Mouse (Mus musculus): Measurements from ENCODE around the gene Oaz3. TPM values are rescaled to one million over a fixed set of nuclear protein-coding genes. Genes with fewer than 3 reads are reported as not detected.

Gene Oaz3
- total RNA-seq (2012; rRNA removed), result 0.59 and 0.89 TPM in 2 replicates
- polyA plus RNA-seq (2012; ENCODE audit: insufficient read depth in 1 of 2, insufficient read length in 2 of 2, low read depth in 1 of 2, low replicate concordance in 2 of 2, missing spikeins in 1 of 2), result under 1 TPM in 1 of 2 experiments, not detected in 1; 0.91 TPM

GRCm38 (mm10) chr3:94443597-94443964 is at the start of gene Oaz3:
Gene Oaz3, minus strand, starts transcription at chr3:94443915.
- 0 out of 2 replicates have a peak, but pooled peaks have one; percentile 6 for TF ChIP-seq MYC (IDR thresholded peaks at IDR 0.05; ENCODE audit: low read depth, low read length)
- TF ChIP-seq CHD1 (IDR thresholded peaks at IDR 0.05; ENCODE audit: low read depth, low read length), result no peak
- TF ChIP-seq SMC3 (IDR thresholded peaks at IDR 0.05; ENCODE audit: low read depth, low read length), result no peak
- no peak for TF ChIP-seq ZC3H11A (IDR thresholded peaks at IDR 0.05; ENCODE audit: low read depth, low read length)
- no peak for TF ChIP-seq POLR2AphosphoS2 (IDR thresholded peaks at IDR 0.05; ENCODE audit: low read length)
- no peak for TF ChIP-seq ZKSCAN1 (IDR thresholded peaks at IDR 0.05; ENCODE audit: low read depth, low read length)
- no peak for TF ChIP-seq MYB (IDR thresholded peaks at IDR 0.05; ENCODE audit: low read depth, low read length)
- TF ChIP-seq CTCF (IDR thresholded peaks at IDR 0.05 in 2 of 3, conservative IDR thresholded peaks at IDR 0.05 in 1 of 3; ENCODE audit: control insufficient read depth in 1 of 3, insufficient read depth in 1 of 3, low read depth in 2 of 3, low read length in 3 of 3, poor library complexity in 1 of 3, severe bottlenecking in 1 of 3), result no peak
- DNase-seq (ENCODE audit: low read depth, low spot score), result no peak

GRCm38 (mm10) chr3:94487581-94487980 is 43.9 kb upstream of the Oaz3 start:
- peaks cover 0 to 19% of the 10 kb centered on the region in 2 experiments; a peak in 2 of 4 replicates for H3K4me1 ChIP-seq (ENCODE audit: control insufficient read depth in 1 of 2, insufficient read depth in 2 of 2, low read length in 2 of 2)
- TF ChIP-seq CHD2 (IDR thresholded peaks at IDR 0.05; ENCODE audit: low read length), result no peak
- TF ChIP-seq RCOR1 (IDR thresholded peaks at IDR 0.05; ENCODE audit: low read depth, low read length), result no peak
- no peak for TF ChIP-seq CHD1 (IDR thresholded peaks at IDR 0.05; ENCODE audit: low read depth, low read length)
- TF ChIP-seq USF2 (IDR thresholded peaks at IDR 0.05; ENCODE audit: borderline replicate concordance in 1 of 2, insufficient read depth in 1 of 2, low read depth in 1 of 2, low read length in 2 of 2), result no peak
- TF ChIP-seq ZKSCAN1 (IDR thresholded peaks at IDR 0.05; ENCODE audit: low read depth, low read length), result no peak
- TF ChIP-seq ELF1 (IDR thresholded peaks at IDR 0.05; ENCODE audit: low read depth, low read length), result no peak
- TF ChIP-seq USF1 (IDR thresholded peaks at IDR 0.05; ENCODE audit: low read depth, low read length), result no peak
- TF ChIP-seq POLR2AphosphoS2 (IDR thresholded peaks at IDR 0.05; ENCODE audit: low read length), result no peak
- no peak for TF ChIP-seq MYB (IDR thresholded peaks at IDR 0.05; ENCODE audit: low read depth, low read length)
- no peak for TF ChIP-seq MYC (IDR thresholded peaks at IDR 0.05; ENCODE audit: low read depth, low read length)
- TF ChIP-seq TBP (IDR thresholded peaks at IDR 0.05; ENCODE audit: low read depth, low read length), result no peak
- no peak for TF ChIP-seq E2F4 (IDR thresholded peaks at IDR 0.05; ENCODE audit: borderline replicate concordance, low read depth, low read length)
- TF ChIP-seq EP300 (IDR thresholded peaks at IDR 0.05; ENCODE audit: low read depth in 1 of 2, low read length in 2 of 2), result no peak
- no peak for TF ChIP-seq TCF12 (IDR thresholded peaks at IDR 0.05; ENCODE audit: low read depth, low read length)
- TF ChIP-seq RAD21 (IDR thresholded peaks at IDR 0.05; ENCODE audit: low read depth, low read length), result no peak
- no peak for TF ChIP-seq HCFC1 (IDR thresholded peaks at IDR 0.05; ENCODE audit: low read depth, low read length)
- no peak overlapping the region for H3K4me3 ChIP-seq (ENCODE audit: control insufficient read depth in 1 of 2, insufficient read depth in 1 of 2, low read depth in 2 of 2, low read length in 2 of 2)
- no peak overlapping the region for H3K27ac ChIP-seq (ENCODE audit: control insufficient read depth, low read depth, low read length)
- no peaks in the 10 kb centered on the region for H3K79me2 ChIP-seq (ENCODE audit: control insufficient read depth, insufficient read depth, low read length, poor library complexity)
- no peak for DNase-seq (ENCODE audit: low read depth, low spot score)
- H3K9me3 ChIP-seq (replicated peaks; ENCODE audit: insufficient read depth, low read length), result no peaks in the 10 kb centered on the region
- no peaks in the 10 kb centered on the region for H3K27me3 ChIP-seq (ENCODE audit: control insufficient read depth in 1 of 2, insufficient read depth in 2 of 2, low read length in 2 of 2)
- peaks cover 0 to 8% of the 10 kb centered on the region in 2 experiments; a peak in 2 of 4 replicates for H3K36me3 ChIP-seq (ENCODE audit: control insufficient read depth in 1 of 2, insufficient read depth in 2 of 2, low read length in 2 of 2)
- H3K9ac ChIP-seq (ENCODE audit: control insufficient read depth, low read depth, low read length, poor library complexity, severe bottlenecking), result no peak overlapping the region

More at GRCm38 (mm10) chr3:94443597-94443964, at the start of gene Oaz3:
- H3K4me3 ChIP-seq (ENCODE audit: control insufficient read depth in 1 of 2, insufficient read depth in 1 of 2, low read depth in 2 of 2, low read length in 2 of 2), result peak within 1 kb of the TSS; percentile 76 to 93
- H3K27me3 ChIP-seq (ENCODE audit: control insufficient read depth in 1 of 2, insufficient read depth in 2 of 2, low read length in 2 of 2), result peaks cover 1 to 5% of the 10 kb centered on the region in 2 experiments; a peak in 2 of 4 replicates
- peak within 1 kb of the TSS; percentile 46 for H3K27ac ChIP-seq (ENCODE audit: control insufficient read depth, low read depth, low read length)
- H3K9me3 ChIP-seq (replicated peaks; ENCODE audit: insufficient read depth, low read length), result no peaks in the 10 kb centered on the region
- H3K9ac ChIP-seq (ENCODE audit: control insufficient read depth, low read depth, low read length, poor library complexity, severe bottlenecking), result peak within 1 kb of the TSS; percentile 84
- peaks cover 0 to 8% of the 10 kb centered on the region in 2 experiments; a peak in 2 of 4 replicates for H3K4me1 ChIP-seq (ENCODE audit: control insufficient read depth in 1 of 2, insufficient read depth in 2 of 2, low read length in 2 of 2)
- peaks cover 13% of the 10 kb centered on the region for H3K79me2 ChIP-seq (ENCODE audit: control insufficient read depth, insufficient read depth, low read length, poor library complexity)
- peaks cover 11 to 18% of the 10 kb centered on the region in 2 experiments for H3K36me3 ChIP-seq (ENCODE audit: control insufficient read depth in 1 of 2, insufficient read depth in 2 of 2, low read length in 2 of 2)

Data from MEL (cell line).